28 mouse cellular contexts compared by ENCODE assay signal in the genomic region with DNA sequence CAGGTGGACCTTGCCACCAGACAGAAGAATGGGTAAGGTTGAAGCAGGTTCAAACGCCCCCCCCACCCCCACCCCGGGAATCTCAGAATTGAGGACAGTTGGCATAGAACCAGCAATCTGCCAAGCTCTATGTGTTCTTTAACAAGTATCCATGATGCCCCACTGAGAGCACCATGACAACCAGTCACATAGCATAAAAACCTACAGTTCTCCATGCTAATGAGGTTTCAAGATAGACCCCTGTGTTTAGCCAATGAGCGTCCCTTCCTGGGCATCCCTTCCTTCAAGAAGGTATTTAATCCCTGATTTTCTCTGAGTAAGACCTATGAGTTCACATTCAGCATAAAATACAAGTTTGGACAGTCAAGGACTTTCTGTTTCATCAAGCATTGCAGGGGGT.
DNase-seq lines count a peak whose midpoint lies in the region; ATAC-seq and TF ChIP-seq lines count a peak whose summit lies in the region.
"Had no signal": no experiment of that assay in that cellular context is flagged by ENCODE, and none has a peak within 500 bp of the region (broad histone marks: within the 10 kb centered on the region; RNA-seq: fewer than 3 reads in every experiment).

No protein-coding gene starts in this region.

- no peak for TF ChIP-seq POLR2A in brain, embryonic 14.5 days (IDR thresholded peaks at IDR 0.05; ENCODE audit: borderline replicate concordance, extremely low read depth, insufficient read depth, insufficient read length, poor library complexity, severe bottlenecking)

- 0 out of 2 replicates have a peak, but pooled peaks have one; percentile 19 for ATAC-seq in midbrain, embryonic 11.5 days (ENCODE audit: low FRiP score)
- ATAC-seq in forebrain, embryonic 16.5 days, result peak; percentile 45; the same call in 1 of the 2 replicates
- ATAC-seq in hindbrain, postnatal 0 days, result peak; percentile 67
- ATAC-seq: intestine, embryonic 15.5 days; Patski had no signal

- H3K4me2 ChIP-seq in midbrain, embryonic 11.5 days, result no peak overlapping the region
- no peak overlapping the region for H3K4me2 ChIP-seq in forebrain, embryonic 16.5 days (ENCODE audit: low read length)
- H3K4me2 ChIP-seq in hindbrain, postnatal 0 days (ENCODE audit: low read depth, low read length), result no peak overlapping the region
- H3K4me2 ChIP-seq: embryonic facial prominence, embryonic 13.5 days; intestine, embryonic 15.5 days; limb, embryonic 15.5 days; lung, embryonic 14.5 days; stomach, embryonic 15.5 days had no signal

- DNase-seq in midbrain, embryonic 11.5 days (ENCODE audit: low spot score, missing footprints), result no peak
- DNase-seq in midbrain, embryonic 10.5 days (ENCODE audit: low spot score), result no peak
- DNase-seq in brain, embryonic 14.5 days (ENCODE audit: low read depth), result peak; percentile 62
- DNase-seq in hindbrain, postnatal 0 days (ENCODE audit: low spot score), result peak; percentile 56
- no peak for DNase-seq in urinary bladder, adult 18-20 months (ENCODE audit: low spot score in 2 of 2)
- DNase-seq in spleen, postnatal 14 days (ENCODE audit: low spot score in 2 of 2), result no peak
- DNase-seq in embryo, embryonic 9.5 days (ENCODE audit: extremely low spot score), result no peak
- DNase-seq: adrenal gland, postnatal 36 days; cerebellum, adult 18-20 months; cerebellum, postnatal 14 days; gastrocnemius, postnatal 10 days; kidney, adult 8-10 months; kidney, postnatal 14 days; left cerebral cortex, postnatal 4 days; lung, embryonic 14.5 days; right cerebral cortex, postnatal 4 days; thymus, postnatal 36 days had no signal

- no peak overlapping the region for H3K27ac ChIP-seq in midbrain, embryonic 11.5 days (ENCODE audit: low read depth, low read length)
- no peak overlapping the region for H3K27ac ChIP-seq in midbrain, embryonic 10.5 days (replicated peaks)
- H3K27ac ChIP-seq in forebrain, embryonic 16.5 days (ENCODE audit: low read length), result no peak overlapping the region
- no peak overlapping the region for H3K27ac ChIP-seq in hindbrain, postnatal 0 days
- H3K27ac ChIP-seq: embryonic facial prominence, embryonic 13.5 days; heart, embryonic 10.5 days; intestine, embryonic 15.5 days; limb, embryonic 15.5 days; liver, embryonic 14.5 days; stomach, embryonic 15.5 days had no signal

- no peaks in the 10 kb centered on the region for H3K27me3 ChIP-seq in midbrain, embryonic 11.5 days (ENCODE audit: control insufficient read depth, insufficient read depth, low read length)
- no peaks in the 10 kb centered on the region for H3K27me3 ChIP-seq in midbrain, embryonic 10.5 days (ENCODE audit: low read depth, poor library complexity, severe bottlenecking)
- no peaks in the 10 kb centered on the region for H3K27me3 ChIP-seq in forebrain, embryonic 16.5 days (replicated peaks; ENCODE audit: control insufficient read depth, insufficient read depth, low read length)
- H3K27me3 ChIP-seq in hindbrain, postnatal 0 days (ENCODE audit: insufficient read depth, low read length), result no peaks in the 10 kb centered on the region
- H3K27me3 ChIP-seq: CH12.LX; embryonic facial prominence, embryonic 13.5 days; intestine, embryonic 15.5 days; limb, embryonic 15.5 days; Patski; stomach, embryonic 15.5 days had no signal

- no peak overlapping the region for H3K9ac ChIP-seq in midbrain, embryonic 11.5 days (ENCODE audit: low read length)
- H3K9ac ChIP-seq in forebrain, embryonic 16.5 days (replicated peaks; ENCODE audit: low read depth, low read length), result no peak overlapping the region
- H3K9ac ChIP-seq in hindbrain, postnatal 0 days (replicated peaks; ENCODE audit: low read length), result no peak overlapping the region
- H3K9ac ChIP-seq: embryonic facial prominence, embryonic 13.5 days; intestine, embryonic 15.5 days; limb, embryonic 15.5 days; liver, embryonic 14.5 days; lung, embryonic 14.5 days; stomach, embryonic 15.5 days had no signal

- no peaks in the 10 kb centered on the region for H3K4me1 ChIP-seq in midbrain, embryonic 11.5 days (ENCODE audit: control insufficient read depth, insufficient read depth, low read length)
- H3K4me1 ChIP-seq in midbrain, embryonic 10.5 days, result no peaks in the 10 kb centered on the region
- peaks cover 2% of the 10 kb centered on the region; the same call in 1 of the 2 replicates for H3K4me1 ChIP-seq in forebrain, embryonic 16.5 days (replicated peaks; ENCODE audit: control insufficient read depth, insufficient read depth, low read length)
- no peaks in the 10 kb centered on the region for H3K4me1 ChIP-seq in hindbrain, postnatal 0 days (ENCODE audit: insufficient read depth, low read length)
- H3K4me1 ChIP-seq: embryonic facial prominence, embryonic 13.5 days; heart, embryonic 10.5 days; intestine, embryonic 15.5 days; limb, embryonic 15.5 days; stomach, embryonic 15.5 days had no signal

- no peak for TF ChIP-seq CTCF in brain, embryonic 14.5 days (IDR thresholded peaks at IDR 0.05; ENCODE audit: borderline replicate concordance, extremely low read depth, insufficient read depth, insufficient read length)
- TF ChIP-seq CTCF in hindbrain, postnatal 0 days (IDR thresholded peaks at IDR 0.05; ENCODE audit: low read depth), result no peak

- H3K4me3 ChIP-seq in midbrain, embryonic 11.5 days (ENCODE audit: low read depth, low read length), result no peak overlapping the region
- no peak overlapping the region for H3K4me3 ChIP-seq in midbrain, embryonic 10.5 days
- no peak overlapping the region for H3K4me3 ChIP-seq in forebrain, embryonic 16.5 days (replicated peaks; ENCODE audit: low read length)
- H3K4me3 ChIP-seq in hindbrain, postnatal 0 days (ENCODE audit: low read length), result no peak overlapping the region
- H3K4me3 ChIP-seq: embryonic facial prominence, embryonic 13.5 days; erythroblast, embryonic 14.5 days; heart, embryonic 10.5 days; intestine, embryonic 15.5 days; limb, embryonic 15.5 days; stomach, embryonic 15.5 days had no signal

- no peaks in the 10 kb centered on the region for H3K9me3 ChIP-seq in midbrain, embryonic 11.5 days (ENCODE audit: control insufficient read depth, low read length)
- no peaks in the 10 kb centered on the region for H3K9me3 ChIP-seq in midbrain, embryonic 10.5 days (replicated peaks)
- no peaks in the 10 kb centered on the region for H3K9me3 ChIP-seq in forebrain, embryonic 16.5 days (ENCODE audit: control insufficient read depth, low read length)
- H3K9me3 ChIP-seq in hindbrain, postnatal 0 days (ENCODE audit: low read length), result no peaks in the 10 kb centered on the region
- H3K9me3 ChIP-seq: embryonic facial prominence, embryonic 13.5 days; heart, embryonic 10.5 days; intestine, embryonic 15.5 days; limb, embryonic 15.5 days; stomach, embryonic 15.5 days had no signal

- 66% methylated on average over 3 of the region's 3 CpGs for WGBS in midbrain, embryonic 11.5 days
- 72% methylated on average over 3 of the region's 3 CpGs for WGBS in midbrain, embryonic 10.5 days
- 32% methylated on average over 3 of the region's 3 CpGs for WGBS in forebrain, embryonic 16.5 days
- 30% methylated on average over 3 of the region's 3 CpGs for WGBS in hindbrain, postnatal 0 days

- no peaks in the 10 kb centered on the region for H3K36me3 ChIP-seq in midbrain, embryonic 11.5 days (ENCODE audit: control insufficient read depth, insufficient read depth, low read length)
- H3K36me3 ChIP-seq in midbrain, embryonic 10.5 days, result no peaks in the 10 kb centered on the region
- no peaks in the 10 kb centered on the region for H3K36me3 ChIP-seq in forebrain, embryonic 16.5 days (ENCODE audit: control insufficient read depth, insufficient read depth)
- no peaks in the 10 kb centered on the region for H3K36me3 ChIP-seq in hindbrain, postnatal 0 days (ENCODE audit: insufficient read depth, low read length)
- H3K36me3 ChIP-seq: embryonic facial prominence, embryonic 13.5 days; G1E; heart, embryonic 10.5 days; intestine, embryonic 15.5 days; limb, embryonic 15.5 days; stomach, embryonic 15.5 days had no signal

Comparison
In these comparisons a context has a peak if more than half of its experiments do, and no peak if none do; other contexts are left out.
1. DNase-seq: peak in brain, embryonic 14.5 days (single experiment) and hindbrain, postnatal 0 days (single experiment); none in midbrain, embryonic 11.5 days (single experiment), midbrain, embryonic 10.5 days (single experiment), urinary bladder, adult 18-20 months (0 of 2), spleen, postnatal 14 days (0 of 2) and embryo, embryonic 9.5 days (single experiment).
2. Peak in every context shown above with its lines, with median percentiles within 50 percentile points of each other: ATAC-seq.